Mouse (Mus musculus): ENCODE data around the gene Tm4sf1. TPM values are rescaled to one million over a fixed set of nuclear protein-coding genes. Genes with fewer than 3 reads are reported as not detected.

Gene Tm4sf1
- polyA plus RNA-seq, 1 experiment from 2014 or later, result 17.6 TPM

DNA sequence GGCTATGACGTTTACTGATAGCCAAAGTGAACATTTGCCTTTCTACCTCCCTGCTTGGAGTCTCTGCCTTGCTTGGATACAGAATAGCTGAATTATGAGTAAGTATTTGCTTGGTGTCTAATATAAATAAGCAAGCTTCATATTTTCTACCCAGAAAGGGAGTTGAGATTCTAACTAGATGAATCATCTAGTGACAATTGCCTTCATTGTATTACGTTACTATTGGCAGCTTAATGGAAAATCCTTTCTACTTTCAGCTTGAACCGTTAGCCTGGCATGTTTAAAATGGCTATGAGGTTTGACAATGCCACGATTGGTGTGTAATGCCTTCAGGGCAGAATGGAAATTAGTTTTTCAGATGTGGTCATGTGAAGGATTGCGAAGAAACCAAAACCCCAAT lies 2.7 kb upstream of the Tm4sf1 start:
- Histone ChIP-seq H3K27ac (ENCODE audit: low read length) (no peak overlapping the region), H3K4me3 (replicated peaks; ENCODE audit: low read length) (no peak overlapping the region), H3K9me3 (ENCODE audit: control insufficient read depth, low read length) (no peaks in the 10 kb centered on the region), H3K36me3 (ENCODE audit: control insufficient read depth, insufficient read depth) (no peaks in the 10 kb centered on the region), H3K9ac (replicated peaks; ENCODE audit: low read depth, low read length) (no peak overlapping the region), H3K27me3 (replicated peaks; ENCODE audit: control insufficient read depth, insufficient read depth, low read length) (no peaks in the 10 kb centered on the region), H3K4me1 (replicated peaks; ENCODE audit: control insufficient read depth, insufficient read depth, low read length) (no peaks in the 10 kb centered on the region), H3K4me2 (ENCODE audit: low read length) (no peak overlapping the region)
- no peak for ATAC-seq
- WGBS, result 61% methylated on average over 5 of the region's 5 CpGs

GRCm38 (mm10) chr3:57304050-57304449 lies 2.3 kb upstream of the Tm4sf1 start:
- Histone ChIP-seq H3K4me2 (ENCODE audit: low read length) (no peak overlapping the region), H3K27me3 (replicated peaks; ENCODE audit: control insufficient read depth, insufficient read depth, low read length) (no peaks in the 10 kb centered on the region), H3K9me3 (ENCODE audit: control insufficient read depth, low read length) (no peaks in the 10 kb centered on the region), H3K9ac (replicated peaks; ENCODE audit: low read depth, low read length) (no peak overlapping the region), H3K36me3 (ENCODE audit: control insufficient read depth, insufficient read depth) (no peaks in the 10 kb centered on the region), H3K4me1 (replicated peaks; ENCODE audit: control insufficient read depth, insufficient read depth, low read length) (no peaks in the 10 kb centered on the region), H3K4me3 (replicated peaks; ENCODE audit: low read length) (no peak overlapping the region), H3K27ac (ENCODE audit: low read length) (no peak overlapping the region)
- ATAC-seq, result no peak
- 56% methylated on average over 4 of the region's 4 CpGs for WGBS

DNA sequence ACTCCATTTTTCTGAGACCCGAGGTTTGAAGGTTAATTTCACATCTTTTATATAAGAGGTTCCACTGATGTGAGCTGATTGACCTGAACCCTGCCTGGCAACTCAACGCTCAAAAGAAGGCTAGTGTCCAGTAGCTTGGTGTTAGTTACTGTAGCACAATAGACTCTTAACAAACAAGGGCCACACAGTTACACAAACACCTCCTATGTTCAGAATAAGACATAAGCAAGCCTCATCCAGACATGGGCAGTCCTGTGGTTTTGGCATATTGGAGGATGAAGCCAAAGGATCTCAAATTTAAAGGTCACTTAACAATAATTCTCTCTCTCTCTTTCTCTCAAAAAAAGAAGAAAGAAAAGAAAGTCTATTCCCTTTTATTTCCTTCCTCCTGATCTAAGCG lies 1.7 kb upstream of the Tm4sf1 start:
- no peaks in the 10 kb centered on the region for H3K4me1 ChIP-seq (replicated peaks; ENCODE audit: control insufficient read depth, insufficient read depth, low read length)
- H3K36me3 ChIP-seq (ENCODE audit: control insufficient read depth, insufficient read depth), result no peaks in the 10 kb centered on the region
- H3K9ac ChIP-seq (replicated peaks; ENCODE audit: low read depth, low read length), result no peak overlapping the region
- H3K4me3 ChIP-seq (replicated peaks; ENCODE audit: low read length), result no peak overlapping the region
- no peaks in the 10 kb centered on the region for H3K27me3 ChIP-seq (replicated peaks; ENCODE audit: control insufficient read depth, insufficient read depth, low read length)
- ATAC-seq, result no peak
- no peak overlapping the region for H3K4me2 ChIP-seq (ENCODE audit: low read length)
- WGBS, result 70% methylated on average over 3 of the region's 3 CpGs
- H3K27ac ChIP-seq (ENCODE audit: low read length), result no peak overlapping the region
- no peaks in the 10 kb centered on the region for H3K9me3 ChIP-seq (ENCODE audit: control insufficient read depth, low read length)

DNA sequence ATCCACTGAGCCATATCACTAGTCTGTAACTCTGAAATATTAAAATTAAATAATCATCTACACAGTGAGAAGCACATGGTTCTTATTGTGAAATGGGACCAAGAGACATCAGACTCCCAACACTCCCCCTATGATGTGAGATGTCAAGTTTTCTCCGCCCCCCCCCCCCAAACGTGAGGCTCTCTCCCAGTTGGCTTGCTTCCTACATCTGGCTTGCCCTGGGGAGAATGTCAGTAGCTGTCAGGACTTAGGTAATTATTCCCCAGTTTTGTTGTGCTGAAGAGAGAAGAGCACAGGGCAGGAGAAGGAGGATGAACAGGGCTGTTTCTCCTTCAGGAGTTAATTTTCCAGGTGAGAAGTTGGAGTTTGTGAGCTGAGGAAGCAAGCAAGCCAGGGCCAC lies 1.1 kb upstream of the Tm4sf1 start:
- Histone ChIP-seq H3K4me3 (replicated peaks; ENCODE audit: low read length) (no peak overlapping the region), H3K36me3 (ENCODE audit: control insufficient read depth, insufficient read depth) (no peaks in the 10 kb centered on the region), H3K4me1 (replicated peaks; ENCODE audit: control insufficient read depth, insufficient read depth, low read length) (no peaks in the 10 kb centered on the region), H3K4me2 (ENCODE audit: low read length) (no peak overlapping the region), H3K27me3 (replicated peaks; ENCODE audit: control insufficient read depth, insufficient read depth, low read length) (no peaks in the 10 kb centered on the region), H3K9me3 (ENCODE audit: control insufficient read depth, low read length) (no peaks in the 10 kb centered on the region), H3K9ac (replicated peaks; ENCODE audit: low read depth, low read length) (no peak overlapping the region), H3K27ac (ENCODE audit: low read length) (no peak overlapping the region)
- ATAC-seq, result no peak
- 59% methylated on average over 2 of the region's 2 CpGs for WGBS

- H3K36me3 ChIP-seq (ENCODE audit: control insufficient read depth, insufficient read depth), result no peaks in the 10 kb centered on the region
- H3K27ac ChIP-seq (ENCODE audit: low read length), result no peak overlapping the region
- H3K4me1 ChIP-seq (replicated peaks; ENCODE audit: control insufficient read depth, insufficient read depth, low read length), result no peaks in the 10 kb centered on the region
- no peak for ATAC-seq
- H3K9ac ChIP-seq (replicated peaks; ENCODE audit: low read depth, low read length), result no peak overlapping the region
- H3K9me3 ChIP-seq (ENCODE audit: control insufficient read depth, low read length), result no peaks in the 10 kb centered on the region
- H3K4me2 ChIP-seq (ENCODE audit: low read length), result no peak overlapping the region
- H3K4me3 ChIP-seq (replicated peaks; ENCODE audit: low read length), result no peak overlapping the region
- no peaks in the 10 kb centered on the region for H3K27me3 ChIP-seq (replicated peaks; ENCODE audit: control insufficient read depth, insufficient read depth, low read length)
- WGBS, result 87% methylated on average over 4 of the region's 4 CpGs
These were observed 422 bp downstream of the Tm4sf1 start for GRCm38 (mm10) chr3:57301366-57301765.

GRCm38 (mm10) chr3:57297991-57298390 lies 3.8 kb downstream of the Tm4sf1 start:
- H3K4me3 ChIP-seq (replicated peaks; ENCODE audit: low read length), result no peak overlapping the region
- ATAC-seq, result no peak
- H3K4me1 ChIP-seq (replicated peaks; ENCODE audit: control insufficient read depth, insufficient read depth, low read length), result peaks cover 6% of the 10 kb centered on the region
- no peaks in the 10 kb centered on the region for H3K9me3 ChIP-seq (ENCODE audit: control insufficient read depth, low read length)
- no peaks in the 10 kb centered on the region for H3K27me3 ChIP-seq (replicated peaks; ENCODE audit: control insufficient read depth, insufficient read depth, low read length)
- no peak overlapping the region for H3K9ac ChIP-seq (replicated peaks; ENCODE audit: low read depth, low read length)
- H3K27ac ChIP-seq (ENCODE audit: low read length), result no peak overlapping the region
- H3K36me3 ChIP-seq (ENCODE audit: control insufficient read depth, insufficient read depth), result no peaks in the 10 kb centered on the region
- H3K4me2 ChIP-seq (ENCODE audit: low read length), result no peak overlapping the region
- 85% methylated on average over 2 of the region's 2 CpGs for WGBS

GRCm38 (mm10) chr3:57296574-57296973 lies 5.2 kb downstream of the Tm4sf1 start:
- no peaks in the 10 kb centered on the region for H3K27me3 ChIP-seq (replicated peaks; ENCODE audit: control insufficient read depth, insufficient read depth, low read length)
- no peaks in the 10 kb centered on the region for H3K36me3 ChIP-seq (ENCODE audit: control insufficient read depth, insufficient read depth)
- H3K4me1 ChIP-seq (replicated peaks; ENCODE audit: control insufficient read depth, insufficient read depth, low read length), result peaks cover 6% of the 10 kb centered on the region
- no peak for ATAC-seq
- H3K27ac ChIP-seq (ENCODE audit: low read length), result no peak overlapping the region
- H3K9me3 ChIP-seq (ENCODE audit: control insufficient read depth, low read length), result no peaks in the 10 kb centered on the region
- no peak overlapping the region for H3K4me3 ChIP-seq (replicated peaks; ENCODE audit: low read length)
- no peak overlapping the region for H3K9ac ChIP-seq (replicated peaks; ENCODE audit: low read depth, low read length)
- no peak overlapping the region for H3K4me2 ChIP-seq (ENCODE audit: low read length)

DNA sequence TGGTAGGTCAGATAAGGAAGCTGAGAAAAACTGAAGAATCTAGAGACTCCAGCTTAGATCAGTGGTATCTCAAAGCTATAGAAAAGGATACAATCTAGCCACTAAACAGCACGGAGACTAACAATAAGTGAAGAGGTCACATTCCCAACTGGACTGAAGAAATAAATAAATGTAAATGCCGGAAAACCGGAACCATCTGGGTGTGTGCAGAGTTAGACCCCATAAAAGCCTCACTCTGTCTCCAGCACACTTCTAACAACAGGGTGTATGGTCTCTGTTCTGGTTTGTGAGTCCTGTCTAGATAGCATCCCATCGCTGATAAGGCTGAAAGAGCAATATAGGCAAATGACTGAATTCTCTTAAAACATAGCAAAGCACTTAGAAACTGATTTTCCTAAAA lies 6.2 kb downstream of the Tm4sf1 start:
- Histone ChIP-seq H3K4me1 (replicated peaks; ENCODE audit: control insufficient read depth, insufficient read depth, low read length) (peaks cover 6% of the 10 kb centered on the region), H3K36me3 (ENCODE audit: control insufficient read depth, insufficient read depth) (no peaks in the 10 kb centered on the region), H3K4me3 (replicated peaks; ENCODE audit: low read length) (no peak overlapping the region), H3K27ac (ENCODE audit: low read length) (no peak overlapping the region), H3K27me3 (replicated peaks; ENCODE audit: control insufficient read depth, insufficient read depth, low read length) (no peaks in the 10 kb centered on the region), H3K9ac (replicated peaks; ENCODE audit: low read depth, low read length) (no peak overlapping the region), H3K9me3 (ENCODE audit: control insufficient read depth, low read length) (no peaks in the 10 kb centered on the region), H3K4me2 (ENCODE audit: low read length) (no peak overlapping the region)
- no peak for ATAC-seq
- 88% methylated on average over 4 of the region's 4 CpGs for WGBS

DNA sequence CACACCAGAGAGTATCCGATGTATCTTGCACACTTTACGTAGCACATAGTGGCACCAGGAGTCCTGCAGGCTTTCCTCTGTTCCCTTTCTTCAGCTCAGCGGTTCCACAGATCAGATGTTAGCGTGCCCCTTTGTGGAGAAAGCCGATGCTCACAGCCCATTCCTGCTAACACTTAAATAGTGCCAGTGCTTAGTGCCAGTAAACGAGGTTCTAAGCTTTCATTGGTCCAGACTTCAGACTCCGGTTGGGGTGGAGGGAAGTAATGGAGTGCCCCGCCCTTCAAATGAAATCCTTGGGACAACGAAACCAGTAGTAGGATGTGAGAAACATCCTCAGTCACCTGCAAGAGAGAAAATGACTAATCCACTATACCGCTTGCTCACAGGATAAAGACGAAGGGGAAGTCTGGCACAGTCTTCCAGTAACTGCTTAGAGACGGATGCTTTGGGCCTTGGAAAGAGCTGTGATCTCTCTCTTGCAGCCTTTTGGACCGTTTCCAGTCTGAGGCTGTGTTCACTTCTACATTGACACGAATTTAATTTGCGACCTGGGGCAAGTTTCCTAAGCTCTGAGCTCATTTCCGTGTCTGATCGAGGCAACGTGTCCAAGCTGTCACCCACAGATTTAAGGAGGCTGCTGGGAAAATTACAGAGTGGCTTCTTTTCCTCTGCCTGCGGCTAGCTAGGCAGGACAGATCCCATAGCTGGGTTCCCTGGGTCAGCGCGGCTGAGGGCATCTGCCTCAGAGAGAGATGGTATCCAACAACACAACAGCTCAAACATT lies 6.9 kb downstream of the Tm4sf1 start:
- Histone ChIP-seq H3K4me1 (replicated peaks; ENCODE audit: control insufficient read depth, insufficient read depth, low read length) (peaks cover 6% of the 10 kb centered on the region), H3K4me2 (ENCODE audit: low read length) (peak overlapping the region; percentile 17), H3K9me3 (ENCODE audit: control insufficient read depth, low read length) (no peaks in the 10 kb centered on the region), H3K27ac (ENCODE audit: low read length) (no peak overlapping the region), H3K4me3 (replicated peaks; ENCODE audit: low read length) (no peak overlapping the region), H3K36me3 (ENCODE audit: control insufficient read depth, insufficient read depth) (no peaks in the 10 kb centered on the region), H3K9ac (replicated peaks; ENCODE audit: low read depth, low read length) (no peak overlapping the region), H3K27me3 (replicated peaks; ENCODE audit: control insufficient read depth, insufficient read depth, low read length) (no peaks in the 10 kb centered on the region)
- peak; percentile 36; the same call in 1 of the 2 replicates for ATAC-seq
- 54% methylated on average over 21 of the region's 21 CpGs for WGBS

GRCm38 (mm10) chr3:57293925-57294324 lies 7.9 kb downstream of the Tm4sf1 start:
- WGBS, result 75% methylated on average over 4 of the region's 4 CpGs
- no peak for ATAC-seq
- H3K27ac ChIP-seq (ENCODE audit: low read length), result no peak overlapping the region

More at GRCm38 (mm10) chr3:57293925-57294324, 7.9 kb downstream of the Tm4sf1 start:
- Histone ChIP-seq H3K4me1 (replicated peaks; ENCODE audit: control insufficient read depth, insufficient read depth, low read length) (peaks cover 6% of the 10 kb centered on the region), H3K27me3 (replicated peaks; ENCODE audit: control insufficient read depth, insufficient read depth, low read length) (no peaks in the 10 kb centered on the region), H3K4me3 (replicated peaks; ENCODE audit: low read length) (no peak overlapping the region), H3K9me3 (ENCODE audit: control insufficient read depth, low read length) (no peaks in the 10 kb centered on the region), H3K9ac (replicated peaks; ENCODE audit: low read depth, low read length) (no peak overlapping the region), H3K36me3 (ENCODE audit: control insufficient read depth, insufficient read depth) (no peaks in the 10 kb centered on the region), H3K4me2 (ENCODE audit: low read length) (no peak overlapping the region)

Data from forebrain, embryonic 16.5 days (tissue).